In genomic region chr4:107374677-107375076, GRCm38 (mm10) we compare ENCODE assay signal across 20 mouse cellular contexts. TPM values are rescaled to one million over a fixed set of nuclear protein-coding genes. Genes with fewer than 3 reads are reported as not detected.
DNase-seq lines count a peak whose midpoint lies in the region; ATAC-seq and TF ChIP-seq lines count a peak whose summit lies in the region.
"Had no signal": no experiment of that assay in that cellular context is flagged by ENCODE, and none has a peak within 500 bp of the region (broad histone marks: within the 10 kb centered on the region; RNA-seq: fewer than 3 reads in every experiment).

No protein-coding gene starts in this region.

- no peak for DNase-seq in heart, embryonic 10.5 days (ENCODE audit: low spot score)
- DNase-seq in lung, postnatal 0 days (ENCODE audit: low spot score) = peak; percentile 18
- DNase-seq in lung, postnatal 36 days = no peak
- peak; percentile 68 for DNase-seq in Patski (ENCODE audit: low read depth, low spot score)
- DNase-seq in frontal cortex, postnatal 14 days (ENCODE audit: low spot score in 2 of 2) = no peak
- no peak for DNase-seq in left cerebral cortex, postnatal 4 days
- DNase-seq: adrenal gland, adult 8-10 months; cerebellum, adult 9-11 months; kidney, adult 11 months; kidney, postnatal 10 days; layer of hippocampus, postnatal 36 days; lung, postnatal 4 days had no signal

- H3K9me3 ChIP-seq in heart, embryonic 14.5 days (ENCODE audit: control insufficient read depth, low read length) = no peaks in the 10 kb centered on the region
- no peaks in the 10 kb centered on the region for H3K9me3 ChIP-seq in heart, embryonic 10.5 days
- H3K9me3 ChIP-seq in lung, postnatal 0 days (ENCODE audit: low read length) = no peaks in the 10 kb centered on the region
- H3K9me3 ChIP-seq: embryonic facial prominence, embryonic 12.5 days; forebrain, embryonic 15.5 days; midbrain, embryonic 10.5 days had no signal

- intact Hi-C loops in left cerebral cortex, postnatal 4 days (cut with DNase I) = no loop called here

- no peaks in the 10 kb centered on the region for H3K27me3 ChIP-seq in heart, embryonic 14.5 days (ENCODE audit: control insufficient read depth, insufficient read depth, low read length)
- no peaks in the 10 kb centered on the region for H3K27me3 ChIP-seq in heart, embryonic 10.5 days (ENCODE audit: insufficient read depth, poor library complexity, severe bottlenecking)
- no peaks in the 10 kb centered on the region for H3K27me3 ChIP-seq in lung, postnatal 0 days (replicated peaks; ENCODE audit: insufficient read depth, low read length)
- no peaks in the 10 kb centered on the region for H3K27me3 ChIP-seq in Patski
- H3K27me3 ChIP-seq: embryonic facial prominence, embryonic 12.5 days; forebrain, embryonic 15.5 days had no signal

- CTCF ChIA-PET in Patski (lab: Charles Lee) = interaction anchor here (1.1 to 2.1 kb wide), 2 partner anchors 78 to 327 kb away, joined by 3 to 7 read pairs; no protein-coding TSS in a partner anchor

- no peak for ATAC-seq in heart, embryonic 14.5 days (ENCODE audit: insufficient number of reproducible peaks, insufficient read depth, low FRiP score, low read depth)
- ATAC-seq in lung, postnatal 0 days = no peak
- peak; percentile 62 for ATAC-seq in Patski
- ATAC-seq in megakaryocyte-erythroid progenitor cell, adult 5-6 weeks (replicated peaks; ENCODE audit: low FRiP score, low TSS enrichment, poor library complexity, severe bottlenecking) = peak; percentile 77
- ATAC-seq: forebrain, embryonic 15.5 days had no signal

- H3K36me3 ChIP-seq in heart, embryonic 14.5 days (ENCODE audit: control insufficient read depth, insufficient read depth, low read length) = peaks cover 83% of the 10 kb centered on the region
- H3K36me3 ChIP-seq in heart, embryonic 10.5 days = peaks cover 87% of the 10 kb centered on the region
- H3K36me3 ChIP-seq in lung, postnatal 0 days (ENCODE audit: insufficient read depth, low read length) = peaks cover 6% of the 10 kb centered on the region; the same call in 1 of the 2 replicates

- POLR2A ChIA-PET in Patski (lab: Charles Lee) = interaction anchor here (0.5 to 0.9 kb wide), 2 partner anchors 67 to 173 kb away, joined by 3 to 4 read pairs; no protein-coding TSS in a partner anchor

- no peak for TF ChIP-seq EP300 in lung, postnatal 0 days (IDR thresholded peaks at IDR 0.05)

- in situ Hi-C loops in Patski (cut with MboI; ENCODE audit: low pct_unique_long_range_greater_than_20kb) = no loop called here

- H3K4me2 ChIP-seq in heart, embryonic 14.5 days (ENCODE audit: low read length) = peak overlapping the region; percentile 19
- no peak overlapping the region for H3K4me2 ChIP-seq in lung, postnatal 0 days (replicated peaks; ENCODE audit: low read depth, low read length)
- H3K4me2 ChIP-seq: embryonic facial prominence, embryonic 12.5 days; forebrain, embryonic 15.5 days had no signal

- H3K27ac ChIP-seq in heart, embryonic 14.5 days (replicated peaks in 1 of 2; ENCODE audit: control insufficient read depth in 1 of 2, insufficient read depth in 1 of 2, low read depth in 2 of 2, low read length in 2 of 2) = peak overlapping the region; percentile 25 to 62; a peak in 2 of 4 replicates
- no peak overlapping the region for H3K27ac ChIP-seq in heart, embryonic 10.5 days
- no peak overlapping the region for H3K27ac ChIP-seq in lung, postnatal 0 days (ENCODE audit: low read length)
- H3K27ac ChIP-seq: embryonic facial prominence, embryonic 12.5 days; forebrain, embryonic 15.5 days; midbrain, embryonic 10.5 days; stomach, postnatal 0 days had no signal

- no peak for TF ChIP-seq CTCF in lung, postnatal 0 days (IDR thresholded peaks at IDR 0.05)
- TF ChIP-seq CTCF in Patski (IDR thresholded peaks at IDR 0.05) = no peak

- H3K9ac ChIP-seq in heart, embryonic 14.5 days (ENCODE audit: low read length) = no peak overlapping the region
- H3K9ac ChIP-seq in lung, postnatal 0 days (replicated peaks; ENCODE audit: low read depth) = no peak overlapping the region
- H3K9ac ChIP-seq: embryonic facial prominence, embryonic 12.5 days; forebrain, embryonic 15.5 days had no signal

- WGBS in heart, embryonic 14.5 days = 10% methylated on average over 4 of the region's 4 CpGs
- WGBS in heart, embryonic 10.5 days = 35% methylated on average over 4 of the region's 4 CpGs
- 60% methylated on average over 4 of the region's 4 CpGs for WGBS in lung, postnatal 0 days

- peaks cover 9 to 14% of the 10 kb centered on the region in 2 experiments for H3K4me1 ChIP-seq in heart, embryonic 14.5 days (ENCODE audit: control insufficient read depth in 2 of 2, insufficient read depth in 2 of 2, low read length in 2 of 2)
- H3K4me1 ChIP-seq in heart, embryonic 10.5 days = peaks cover 16% of the 10 kb centered on the region
- H3K4me1 ChIP-seq in lung, postnatal 0 days (ENCODE audit: insufficient read depth, low read depth, low read length) = no peaks in the 10 kb centered on the region
- H3K4me1 ChIP-seq: forebrain, embryonic 15.5 days; midbrain, embryonic 10.5 days had no signal

- no peak overlapping the region for H3K4me3 ChIP-seq in heart, embryonic 14.5 days (ENCODE audit: control insufficient read depth in 1 of 2, insufficient read depth in 1 of 2, low read depth in 1 of 2, low read length in 2 of 2)
- H3K4me3 ChIP-seq in heart, embryonic 10.5 days = no peak overlapping the region
- H3K4me3 ChIP-seq in lung, postnatal 0 days (ENCODE audit: low read depth, low read length) = no peak overlapping the region
- H3K4me3 ChIP-seq: embryonic facial prominence, embryonic 12.5 days; erythroblast, embryonic 14.5 days; forebrain, embryonic 15.5 days; midbrain, embryonic 10.5 days had no signal

RNA-seq across cellular contexts. Expression of gene Ndc1, which starts 7.1 kb away (rescaled TPM):
- polyA plus RNA-seq in heart, embryonic 14.5 days (2014; fragmentation: Nextera tagmentation; extraction: Ambion mirVana) = 24.2 and 27.8 TPM in 2 replicates
- polyA plus RNA-seq in heart, embryonic 10.5 days (2016; fragmentation: Nextera tagmentation; extraction: Ambion mirVana) = 38.1 and 39.3 TPM in 2 replicates
- polyA plus RNA-seq in lung, postnatal 0 days (2015; fragmentation: Nextera tagmentation; extraction: Ambion mirVana) = 4.6 and 4.7 TPM in 2 replicates
- 20.9 TPM for polyA plus RNA-seq in Patski (2021)
- 51.5 and 55.8 TPM in 2 replicates for total RNA-seq in megakaryocyte-erythroid progenitor cell, adult 5-6 weeks (2014; fragmentation: Nextera tagmentation)
- 66.9 and 89.3 TPM in 2 replicates for total RNA-seq in megakaryocyte-erythroid progenitor cell, adult 5-6 weeks (2017)
- total RNA-seq in left cerebral cortex, postnatal 4 days (2021) = 10 to 100 TPM; 17.8 to 18.0 TPM

RNA-seq across cellular contexts. Expression of gene Glis1, which starts 59.7 kb away (rescaled TPM):
- polyA plus RNA-seq in heart, embryonic 14.5 days (2014; fragmentation: Nextera tagmentation; extraction: Ambion mirVana) = 0.31 TPM in 1 of 2 replicates, not detected in the other
- polyA plus RNA-seq in heart, embryonic 10.5 days (2016; fragmentation: Nextera tagmentation; extraction: Ambion mirVana) = 0.25 and 2.0 TPM in 2 replicates
- polyA plus RNA-seq in lung, postnatal 0 days (2015; fragmentation: Nextera tagmentation; extraction: Ambion mirVana) = 0.52 and 0.76 TPM in 2 replicates
- polyA plus RNA-seq in Patski (2021) = 1.1 TPM
- total RNA-seq in megakaryocyte-erythroid progenitor cell, adult 5-6 weeks (2014; fragmentation: Nextera tagmentation) = 1.4 TPM in 1 of 2 replicates, not detected in the other
- not detected in 2 replicates for total RNA-seq in megakaryocyte-erythroid progenitor cell, adult 5-6 weeks (2017)
- total RNA-seq in left cerebral cortex, postnatal 4 days (2021) = 1 to 10 TPM; 1.9 to 3.6 TPM
- total RNA-seq: neutrophil, adult 5-6 weeks had no signal

Comparison
In these comparisons a context has a peak if more than half of its experiments do, and no peak if none do; other contexts are left out.
1. H3K27ac ChIP-seq: peak in heart, embryonic 14.5 days (2 of 2); none in heart, embryonic 10.5 days (single experiment) and lung, postnatal 0 days (single experiment).
2. DNase-seq: peak in lung, postnatal 0 days (single experiment) and Patski (single experiment); none in heart, embryonic 10.5 days (single experiment), lung, postnatal 36 days (single experiment), frontal cortex, postnatal 14 days (0 of 2) and left cerebral cortex, postnatal 4 days (single experiment).
3. ATAC-seq: peak in Patski (single experiment) and megakaryocyte-erythroid progenitor cell, adult 5-6 weeks (single experiment); none in heart, embryonic 14.5 days (single experiment) and lung, postnatal 0 days (single experiment).